Mouse (Mus musculus): ENCODE measurements around the gene Duoxa2. TPM values are rescaled to one million over a fixed set of nuclear protein-coding genes. Genes with fewer than 3 reads are reported as not detected.
"Not testable (repeated sequence)": the region's sequence is repeated elsewhere in the genome, so short reads cannot be mapped to it uniquely, and the experiment has no call there.

Gene Duoxa2
- polyA plus RNA-seq, 1 experiment from 2014 or later = 98.8 TPM

GRCm38 (mm10) chr2:122325361-122325760, 26.7 kb downstream of the Duoxa2 start:
- Histone ChIP-seq H3K36me3 (ENCODE audit: control insufficient read depth, insufficient read depth, low read length) (no peaks in the 10 kb centered on the region), H3K9ac (ENCODE audit: low read length) (no peak overlapping the region), H3K27me3 (ENCODE audit: control insufficient read depth, insufficient read depth, low read length) (no peaks in the 10 kb centered on the region), H3K9me3 (ENCODE audit: control insufficient read depth, low read length) (no peaks in the 10 kb centered on the region), H3K4me1 (replicated peaks; ENCODE audit: control insufficient read depth, insufficient read depth) (no peaks in the 10 kb centered on the region), H3K4me3 (ENCODE audit: low read depth, low read length) (no peak overlapping the region), H3K27ac (replicated peaks) (no peak overlapping the region), H3K4me2 (replicated peaks; ENCODE audit: low read depth) (no peak overlapping the region)
- no peak for DNase-seq (ENCODE audit: low spot score)
- 50% methylated on average over 2 of the region's 2 CpGs for WGBS
- TF ChIP-seq EP300 (optimal IDR thresholded peaks at IDR 0.05) (no peak), CTCF (IDR thresholded peaks at IDR 0.05; ENCODE audit: low read depth) (no peak)
- ATAC-seq (ENCODE audit: low FRiP score, low TSS enrichment) = no peak

GRCm38 (mm10) chr2:122327986-122328385, 29.3 kb downstream of the Duoxa2 start:
- WGBS = 54% methylated on average over 3 of the region's 3 CpGs
- TF ChIP-seq CTCF (IDR thresholded peaks at IDR 0.05; ENCODE audit: low read depth) = no peak
- no peak for TF ChIP-seq EP300 (optimal IDR thresholded peaks at IDR 0.05)
- ATAC-seq (ENCODE audit: low FRiP score, low TSS enrichment) = no peak
- no peak for DNase-seq (ENCODE audit: low spot score)
- Histone ChIP-seq H3K4me1 (replicated peaks; ENCODE audit: control insufficient read depth, insufficient read depth) (no peaks in the 10 kb centered on the region), H3K27ac (replicated peaks) (no peak overlapping the region), H3K4me3 (ENCODE audit: low read depth, low read length) (no peak overlapping the region), H3K27me3 (ENCODE audit: control insufficient read depth, insufficient read depth, low read length) (no peaks in the 10 kb centered on the region), H3K9ac (ENCODE audit: low read length) (no peak overlapping the region), H3K4me2 (replicated peaks; ENCODE audit: low read depth) (no peak overlapping the region), H3K36me3 (ENCODE audit: control insufficient read depth, insufficient read depth, low read length) (no peaks in the 10 kb centered on the region), H3K9me3 (ENCODE audit: control insufficient read depth, low read length) (no peaks in the 10 kb centered on the region)

- H3K9me3 ChIP-seq (ENCODE audit: control insufficient read depth, low read length); H3K4me3 ChIP-seq (ENCODE audit: low read depth, low read length); H3K36me3 ChIP-seq (ENCODE audit: control insufficient read depth, insufficient read depth, low read length); H3K27me3 ChIP-seq (ENCODE audit: control insufficient read depth, insufficient read depth, low read length); H3K9ac ChIP-seq (ENCODE audit: low read length); ATAC-seq (ENCODE audit: low FRiP score, low TSS enrichment); H3K27ac ChIP-seq (replicated peaks); H3K4me1 ChIP-seq (replicated peaks; ENCODE audit: control insufficient read depth, insufficient read depth); DNase-seq (ENCODE audit: low spot score); H3K4me2 ChIP-seq (replicated peaks; ENCODE audit: low read depth): not testable (repeated sequence)
- WGBS = 75% methylated on average over 5 of the region's 6 CpGs
Observed at GRCm38 (mm10) chr2:122330317-122330716, 31.6 kb downstream of the Duoxa2 start.

- 61% methylated on average over 3 of the region's 3 CpGs for WGBS
- Histone ChIP-seq H3K9me3 (ENCODE audit: control insufficient read depth, low read length) (no peaks in the 10 kb centered on the region), H3K9ac (ENCODE audit: low read length) (no peak overlapping the region), H3K4me1 (replicated peaks; ENCODE audit: control insufficient read depth, insufficient read depth) (no peaks in the 10 kb centered on the region), H3K4me3 (ENCODE audit: low read depth, low read length) (no peak overlapping the region), H3K27ac (replicated peaks) (no peak overlapping the region), H3K36me3 (ENCODE audit: control insufficient read depth, insufficient read depth, low read length) (no peaks in the 10 kb centered on the region), H3K4me2 (replicated peaks; ENCODE audit: low read depth) (no peak overlapping the region), H3K27me3 (ENCODE audit: control insufficient read depth, insufficient read depth, low read length) (no peaks in the 10 kb centered on the region; the same call in 1 of the 2 replicates)
- DNase-seq (ENCODE audit: low spot score) = no peak
- ATAC-seq (ENCODE audit: low FRiP score, low TSS enrichment) = no peak
- TF ChIP-seq EP300 (optimal IDR thresholded peaks at IDR 0.05) (no peak), CTCF (IDR thresholded peaks at IDR 0.05; ENCODE audit: low read depth) (no peak)
Observed at GRCm38 (mm10) chr2:122332222-122332621, 33.5 kb downstream of the Duoxa2 start.

GRCm38 (mm10) chr2:122334170-122334569, 35.5 kb downstream of the Duoxa2 start:
- no peaks in the 10 kb centered on the region; the same call in 1 of the 2 replicates for H3K27me3 ChIP-seq (ENCODE audit: control insufficient read depth, insufficient read depth, low read length)
- H3K27ac ChIP-seq (replicated peaks) = no peak overlapping the region
- no peak overlapping the region for H3K9ac ChIP-seq (ENCODE audit: low read length)
- TF ChIP-seq CTCF (IDR thresholded peaks at IDR 0.05; ENCODE audit: low read depth) = no peak
- TF ChIP-seq EP300 (optimal IDR thresholded peaks at IDR 0.05) = no peak
- H3K9me3 ChIP-seq (ENCODE audit: control insufficient read depth, low read length) = no peaks in the 10 kb centered on the region
- no peak overlapping the region for H3K4me3 ChIP-seq (ENCODE audit: low read depth, low read length)
- WGBS = 36% methylated on average over 3 of the region's 3 CpGs
- no peaks in the 10 kb centered on the region for H3K36me3 ChIP-seq (ENCODE audit: control insufficient read depth, insufficient read depth, low read length)
- H3K4me1 ChIP-seq (replicated peaks; ENCODE audit: control insufficient read depth, insufficient read depth) = no peaks in the 10 kb centered on the region
- DNase-seq (ENCODE audit: low spot score) (peak; percentile 65), ATAC-seq (ENCODE audit: low FRiP score, low TSS enrichment) (peak; percentile 34)
- H3K4me2 ChIP-seq (replicated peaks; ENCODE audit: low read depth) = no peak overlapping the region

GRCm38 (mm10) chr2:122337291-122337690, 38.6 kb downstream of the Duoxa2 start:
- Histone ChIP-seq H3K4me3 (ENCODE audit: low read depth, low read length) (no peak overlapping the region), H3K9ac (ENCODE audit: low read length) (no peak overlapping the region), H3K36me3 (ENCODE audit: control insufficient read depth, insufficient read depth, low read length) (no peaks in the 10 kb centered on the region), H3K27me3 (ENCODE audit: control insufficient read depth, insufficient read depth, low read length) (no peaks in the 10 kb centered on the region; the same call in 1 of the 2 replicates), H3K27ac (replicated peaks) (no peak overlapping the region), H3K9me3 (ENCODE audit: control insufficient read depth, low read length) (no peaks in the 10 kb centered on the region), H3K4me1 (replicated peaks; ENCODE audit: control insufficient read depth, insufficient read depth) (no peaks in the 10 kb centered on the region), H3K4me2 (replicated peaks; ENCODE audit: low read depth) (no peak overlapping the region)
- DNase-seq (ENCODE audit: low spot score) (no peak), ATAC-seq (ENCODE audit: low FRiP score, low TSS enrichment) (no peak)
- TF ChIP-seq EP300 (optimal IDR thresholded peaks at IDR 0.05) (no peak), CTCF (IDR thresholded peaks at IDR 0.05; ENCODE audit: low read depth) (no peak)
- 60% methylated on average over 21 of the region's 21 CpGs for WGBS
